Mouse (Mus musculus) cerebellum, adult 2 months (tissue): ENCODE results near the gene Adora1.
A peak's percentile ranks its signal among the peaks of the same experiment; 100 is the strongest.

ENCODE experiments used
- CTCF ChIP-seq: fragments of 200-500 bp; IDR thresholded peaks from 2 replicates; pipeline ENCODE4 v1.5.1; 2011; ENCODE audit warnings: low read depth, mild to moderate bottlenecking, control low read depth, low read length, moderate library complexity, borderline replicate concordance; ENCODE audit not compliant: insufficient read depth
- POLR2A ChIP-seq: fragments of 200-500 bp; IDR thresholded peaks from 2 replicates; pipeline ENCODE4 v1.6.1; 2011; ENCODE audit warnings: low read length, control low read depth, borderline replicate concordance; ENCODE audit not compliant: insufficient read depth

GRCm38 (mm10) chr1:134196386-134196785, 38.8 kb downstream of the Adora1 start:
- TF ChIP-seq POLR2A (no peak; the same call in 1 of the 2 replicates), CTCF (peak; percentile 75)
